Mouse (Mus musculus): ENCODE measurements around the gene Pde4d. TPM values are rescaled to one million over a fixed set of nuclear protein-coding genes. Genes with fewer than 3 reads are reported as not detected.
A peak's percentile ranks its signal among the peaks of the same experiment; 100 is the strongest.

Gene Pde4d
- polyA plus RNA-seq, 1 experiment from 2014 or later, result 12.9 TPM

GRCm38 (mm10) chr13:109615213-109615784 is 1165.6 kb downstream of the Pde4d start:
- Histone ChIP-seq H3K4me2 (ENCODE audit: low read depth, low read length) (peak overlapping the region; percentile 49), H3K9me3 (replicated peaks; ENCODE audit: control insufficient read depth, low read length) (no peaks in the 10 kb centered on the region), H3K36me3 (ENCODE audit: control insufficient read depth, insufficient read depth) (no peaks in the 10 kb centered on the region), H3K4me3 (ENCODE audit: low read depth, low read length) (no peak overlapping the region; the same call in 1 of the 2 replicates), H3K27ac (ENCODE audit: low read length) (peak overlapping the region; percentile 24; the same call in 1 of the 2 replicates), H3K27me3 (ENCODE audit: control insufficient read depth, insufficient read depth, low read depth, low read length) (no peaks in the 10 kb centered on the region), H3K4me1 (ENCODE audit: control insufficient read depth, low read depth, low read length) (peaks cover 6% of the 10 kb centered on the region), H3K9ac (ENCODE audit: low read depth, low read length) (no peak overlapping the region)
- no peak for ATAC-seq (ENCODE audit: low read depth)
- WGBS (ENCODE audit: insufficient replicate concordance), result 23% methylated on average over 8 of the region's 8 CpGs

- H3K4me3 ChIP-seq (ENCODE audit: low read depth, low read length), result peak overlapping the region; percentile 38
- H3K9ac ChIP-seq (ENCODE audit: low read depth, low read length), result no peak overlapping the region
- H3K4me2 ChIP-seq (ENCODE audit: low read depth, low read length), result peak overlapping the region; percentile 49
- ATAC-seq (ENCODE audit: low read depth), result peak; percentile 53
- H3K9me3 ChIP-seq (replicated peaks; ENCODE audit: control insufficient read depth, low read length), result no peaks in the 10 kb centered on the region
- no peaks in the 10 kb centered on the region for H3K27me3 ChIP-seq (ENCODE audit: control insufficient read depth, insufficient read depth, low read depth, low read length)
- no peaks in the 10 kb centered on the region for H3K36me3 ChIP-seq (ENCODE audit: control insufficient read depth, insufficient read depth)
- WGBS (ENCODE audit: insufficient replicate concordance), result 8% methylated on average over 7 of the region's 7 CpGs
- H3K4me1 ChIP-seq (ENCODE audit: control insufficient read depth, low read depth, low read length), result peaks cover 6% of the 10 kb centered on the region
- H3K27ac ChIP-seq (ENCODE audit: low read length), result no peak overlapping the region
These were observed 1166.1 kb downstream of the Pde4d start for GRCm38 (mm10) chr13:109615785-109616281.

- Histone ChIP-seq H3K27me3 (ENCODE audit: control insufficient read depth, insufficient read depth, low read depth, low read length) (no peaks in the 10 kb centered on the region), H3K4me2 (ENCODE audit: low read depth, low read length) (no peak overlapping the region), H3K4me3 (ENCODE audit: low read depth, low read length) (no peak overlapping the region), H3K4me1 (ENCODE audit: control insufficient read depth, low read depth, low read length) (peaks cover 6% of the 10 kb centered on the region), H3K27ac (ENCODE audit: low read length) (no peak overlapping the region), H3K9me3 (replicated peaks; ENCODE audit: control insufficient read depth, low read length) (no peaks in the 10 kb centered on the region), H3K9ac (ENCODE audit: low read depth, low read length) (no peak overlapping the region), H3K36me3 (ENCODE audit: control insufficient read depth, insufficient read depth) (no peaks in the 10 kb centered on the region)
- no peak for ATAC-seq (ENCODE audit: low read depth)
- WGBS (ENCODE audit: insufficient replicate concordance), result 66% methylated on average over 2 of the region's 2 CpGs
These were observed 1169.5 kb downstream of the Pde4d start for GRCm38 (mm10) chr13:109619158-109619657.

- Histone ChIP-seq H3K4me1 (ENCODE audit: control insufficient read depth, low read depth, low read length) (peaks cover 3% of the 10 kb centered on the region), H3K27ac (ENCODE audit: low read length) (no peak overlapping the region), H3K9me3 (replicated peaks; ENCODE audit: control insufficient read depth, low read length) (no peaks in the 10 kb centered on the region), H3K27me3 (ENCODE audit: control insufficient read depth, insufficient read depth, low read depth, low read length) (no peaks in the 10 kb centered on the region), H3K4me3 (ENCODE audit: low read depth, low read length) (no peak overlapping the region), H3K9ac (ENCODE audit: low read depth, low read length) (no peak overlapping the region), H3K36me3 (ENCODE audit: control insufficient read depth, insufficient read depth) (no peaks in the 10 kb centered on the region), H3K4me2 (ENCODE audit: low read depth, low read length) (no peak overlapping the region)
- 49% methylated on average over 5 of the region's 5 CpGs for WGBS (ENCODE audit: insufficient replicate concordance)
- no peak for ATAC-seq (ENCODE audit: low read depth)
These were observed 1172.5 kb downstream of the Pde4d start for GRCm38 (mm10) chr13:109622207-109622606.

GRCm38 (mm10) chr13:109623201-109623600 is 1173.5 kb downstream of the Pde4d start:
- H3K9ac ChIP-seq (ENCODE audit: low read depth, low read length), result no peak overlapping the region
- WGBS (ENCODE audit: insufficient replicate concordance), result 78% methylated on average over 2 of the region's 2 CpGs

GRCm38 (mm10) chr13:109624772-109625349 is 1175.1 kb downstream of the Pde4d start:
- Histone ChIP-seq H3K4me1 (ENCODE audit: control insufficient read depth, low read depth, low read length) (no peaks in the 10 kb centered on the region; the same call in none of the 2 replicates), H3K4me3 (ENCODE audit: low read depth, low read length) (no peak overlapping the region), H3K4me2 (ENCODE audit: low read depth, low read length) (no peak overlapping the region), H3K9me3 (replicated peaks; ENCODE audit: control insufficient read depth, low read length) (no peaks in the 10 kb centered on the region), H3K27ac (ENCODE audit: low read length) (no peak overlapping the region), H3K27me3 (ENCODE audit: control insufficient read depth, insufficient read depth, low read depth, low read length) (no peaks in the 10 kb centered on the region), H3K36me3 (ENCODE audit: control insufficient read depth, insufficient read depth) (no peaks in the 10 kb centered on the region), H3K9ac (ENCODE audit: low read depth, low read length) (no peak overlapping the region)
- no peak for ATAC-seq (ENCODE audit: low read depth)
- WGBS (ENCODE audit: insufficient replicate concordance), result 85% methylated on average over 11 of the region's 11 CpGs

More at GRCm38 (mm10) chr13:109623201-109623600, 1173.5 kb downstream of the Pde4d start:
- Histone ChIP-seq H3K36me3 (ENCODE audit: control insufficient read depth, insufficient read depth) (no peaks in the 10 kb centered on the region), H3K27ac (ENCODE audit: low read length) (no peak overlapping the region), H3K27me3 (ENCODE audit: control insufficient read depth, insufficient read depth, low read depth, low read length) (no peaks in the 10 kb centered on the region), H3K4me3 (ENCODE audit: low read depth, low read length) (no peak overlapping the region), H3K9me3 (replicated peaks; ENCODE audit: control insufficient read depth, low read length) (no peaks in the 10 kb centered on the region), H3K4me2 (ENCODE audit: low read depth, low read length) (no peak overlapping the region), H3K4me1 (ENCODE audit: control insufficient read depth, low read depth, low read length) (peaks cover 3% of the 10 kb centered on the region)
- no peak for ATAC-seq (ENCODE audit: low read depth)

GRCm38 (mm10) chr13:109625466-109626129 is 1175.8 kb downstream of the Pde4d start:
- ATAC-seq (ENCODE audit: low read depth), result no peak
- Histone ChIP-seq H3K27ac (ENCODE audit: low read length) (no peak overlapping the region), H3K4me1 (ENCODE audit: control insufficient read depth, low read depth, low read length) (no peaks in the 10 kb centered on the region; the same call in none of the 2 replicates), H3K9me3 (replicated peaks; ENCODE audit: control insufficient read depth, low read length) (no peaks in the 10 kb centered on the region), H3K27me3 (ENCODE audit: control insufficient read depth, insufficient read depth, low read depth, low read length) (no peaks in the 10 kb centered on the region), H3K9ac (ENCODE audit: low read depth, low read length) (no peak overlapping the region), H3K4me2 (ENCODE audit: low read depth, low read length) (no peak overlapping the region), H3K36me3 (ENCODE audit: control insufficient read depth, insufficient read depth) (no peaks in the 10 kb centered on the region), H3K4me3 (ENCODE audit: low read depth, low read length) (no peak overlapping the region)
- WGBS (ENCODE audit: insufficient replicate concordance), result 75% methylated on average over 18 of the region's 18 CpGs

GRCm38 (mm10) chr13:109627265-109627664 is 1177.5 kb downstream of the Pde4d start:
- WGBS (ENCODE audit: insufficient replicate concordance), result 61% methylated on average over 2 of the region's 2 CpGs
- no peak overlapping the region for H3K4me2 ChIP-seq (ENCODE audit: low read depth, low read length)
- H3K4me3 ChIP-seq (ENCODE audit: low read depth, low read length), result no peak overlapping the region

GRCm38 (mm10) chr13:109628606-109629005 is 1178.9 kb downstream of the Pde4d start:
- Histone ChIP-seq H3K36me3 (ENCODE audit: control insufficient read depth, insufficient read depth) (no peaks in the 10 kb centered on the region), H3K4me1 (ENCODE audit: control insufficient read depth, low read depth, low read length) (peaks cover 12% of the 10 kb centered on the region), H3K27ac (ENCODE audit: low read length) (no peak overlapping the region), H3K27me3 (ENCODE audit: control insufficient read depth, insufficient read depth, low read depth, low read length) (no peaks in the 10 kb centered on the region), H3K4me3 (ENCODE audit: low read depth, low read length) (no peak overlapping the region), H3K9ac (ENCODE audit: low read depth, low read length) (no peak overlapping the region), H3K4me2 (ENCODE audit: low read depth, low read length) (no peak overlapping the region), H3K9me3 (replicated peaks; ENCODE audit: control insufficient read depth, low read length) (no peaks in the 10 kb centered on the region)
- ATAC-seq (ENCODE audit: low read depth), result no peak
- 76% methylated on average over 4 of the region's 4 CpGs for WGBS (ENCODE audit: insufficient replicate concordance)

More at GRCm38 (mm10) chr13:109627265-109627664, 1177.5 kb downstream of the Pde4d start:
- no peak for ATAC-seq (ENCODE audit: low read depth)
- H3K9me3 ChIP-seq (replicated peaks; ENCODE audit: control insufficient read depth, low read length), result no peaks in the 10 kb centered on the region
- H3K27ac ChIP-seq (ENCODE audit: low read length), result no peak overlapping the region
- peaks cover 6% of the 10 kb centered on the region for H3K4me1 ChIP-seq (ENCODE audit: control insufficient read depth, low read depth, low read length)
- no peaks in the 10 kb centered on the region for H3K36me3 ChIP-seq (ENCODE audit: control insufficient read depth, insufficient read depth)
- H3K9ac ChIP-seq (ENCODE audit: low read depth, low read length), result no peak overlapping the region
- H3K27me3 ChIP-seq (ENCODE audit: control insufficient read depth, insufficient read depth, low read depth, low read length), result no peaks in the 10 kb centered on the region
